Mouse (Mus musculus) E14TG2a.4 (cell line): Measurements from ENCODE around the gene Pcsk6.
"Not testable (repeated sequence)": the region's sequence is repeated elsewhere in the genome, so short reads cannot be mapped to it uniquely, and the experiment has no call there.

ENCODE experiments used
- H3K27me3 ChIP-seq: 2 replicates; pipeline ENCODE4 v1.6.1; 2014; ENCODE audit warnings: low read length, control low read depth; ENCODE audit not compliant: insufficient read depth
- H3K36me3 ChIP-seq: 2 replicates; pipeline ENCODE4 v1.6.1; 2014; ENCODE audit warnings: low read length, control low read depth; ENCODE audit not compliant: insufficient read depth
- H3K4me1 ChIP-seq: replicated peaks from 2 replicates; pipeline ENCODE4 v1.6.1; 2014; ENCODE audit warnings: low read depth, low read length, control low read depth
- H3K4me3 ChIP-seq: replicated peaks from 2 replicates; pipeline ENCODE4 v1.5.1; 2014; ENCODE audit warnings: mild to moderate bottlenecking, low read length
- H3K9me3 ChIP-seq: 2 replicates; pipeline ENCODE4 v1.6.1; 2014; ENCODE audit warnings: low read length, control low read depth
- CTCF ChIP-seq: conservative IDR thresholded peaks from 2 replicates; pipeline ENCODE4 v1.5.1; 2014; ENCODE audit warnings: low read length
- NANOG ChIP-seq: IDR thresholded peaks from 2 replicates; pipeline ENCODE4 v1.6.1; 2014; ENCODE audit warnings: borderline replicate concordance, low read length, mixed read lengths
- POU5F1 ChIP-seq: IDR thresholded peaks from 2 replicates; pipeline ENCODE4 v1.6.1; 2014; ENCODE audit warnings: low read length, borderline replicate concordance

Pcsk6 gene

GRCm38 (mm10) chr7:65861591-65862472 is at the start of gene Pcsk6:
TSS of gene Pcsk6 (plus strand) at chr7:65861734.
- TF ChIP-seq NANOG, result no peak
- TF ChIP-seq CTCF, result no peak; the same call in 1 of the 2 replicates
- no peak for TF ChIP-seq POU5F1
- H3K4me1 ChIP-seq, result peaks cover 52% of the 10 kb centered on the region
- H3K36me3 ChIP-seq, result no peaks in the 10 kb centered on the region

DNA sequence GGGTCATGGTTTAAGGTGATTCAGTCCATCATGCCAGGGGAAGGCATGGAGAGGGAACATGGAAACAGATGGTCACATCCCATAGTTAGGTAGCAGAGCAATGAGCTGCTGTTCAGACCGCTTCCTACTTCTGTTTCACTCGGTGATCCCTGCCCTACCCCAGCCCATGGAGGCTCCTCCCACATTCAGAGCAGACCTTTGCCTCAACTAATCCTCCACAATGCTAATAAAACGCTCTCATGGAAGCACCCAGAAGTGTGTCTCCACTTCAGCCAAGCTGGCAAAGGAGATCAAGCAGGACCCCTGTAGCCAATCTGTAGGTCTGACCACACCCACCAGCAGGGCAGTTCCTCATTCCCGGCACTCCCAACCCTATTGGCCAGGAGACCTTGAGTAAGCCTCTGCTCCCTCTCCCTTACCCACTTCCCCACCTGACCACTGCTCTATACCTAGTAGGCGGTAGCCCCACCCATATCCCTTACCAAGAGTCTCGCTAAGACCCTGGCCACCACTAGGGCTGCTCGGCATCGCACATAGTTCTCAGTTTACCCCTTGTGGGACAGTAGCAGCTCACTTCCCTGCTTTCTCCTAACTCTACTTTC is 47.8 kb upstream of the Pcsk6 start:
- Histone ChIP-seq H3K36me3 (no peaks in the 10 kb centered on the region), H3K4me1 (no peaks in the 10 kb centered on the region), H3K4me3 (no peak overlapping the region), H3K9me3 (peaks cover 34% of the 10 kb centered on the region), H3K27me3 (no peaks in the 10 kb centered on the region)
- TF ChIP-seq NANOG (no peak), POU5F1 (no peak), CTCF (no peak)

More at GRCm38 (mm10) chr7:65861591-65862472, at the start of gene Pcsk6:
- Histone ChIP-seq H3K27me3 (peaks cover 45% of the 10 kb centered on the region), H3K4me3 (peak within 1 kb of the TSS; percentile 87), H3K9me3 (no peaks in the 10 kb centered on the region)

DNA sequence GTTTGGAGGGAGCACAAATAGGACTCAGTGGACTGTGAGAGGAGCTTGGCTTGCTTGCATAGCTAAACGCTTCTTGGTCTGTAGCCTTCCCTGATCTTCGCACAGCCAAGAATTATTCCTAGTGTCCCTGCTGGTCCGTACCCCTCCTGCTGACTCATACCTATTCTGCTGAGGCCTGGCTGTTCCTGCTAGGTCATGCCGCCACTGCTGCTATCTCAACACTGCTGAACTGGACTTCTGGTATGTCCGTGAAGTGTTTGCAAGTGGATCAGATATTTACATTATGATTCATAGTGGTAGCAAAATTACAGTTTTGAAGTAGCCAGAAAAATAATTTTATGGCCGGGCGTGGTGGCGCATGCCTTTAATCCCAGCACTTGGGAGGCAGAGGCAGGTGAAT is 44.0 kb upstream of the Pcsk6 start:
- H3K36me3 ChIP-seq, result no peaks in the 10 kb centered on the region
- H3K27me3 ChIP-seq, result no peaks in the 10 kb centered on the region
- H3K4me1 ChIP-seq, result no peaks in the 10 kb centered on the region
- TF ChIP-seq CTCF (no peak), NANOG (no peak), POU5F1 (no peak)
- no peak overlapping the region for H3K4me3 ChIP-seq
- peaks cover 34% of the 10 kb centered on the region for H3K9me3 ChIP-seq

GRCm38 (mm10) chr7:65820391-65820790 is 41.1 kb upstream of the Pcsk6 start:
- Histone ChIP-seq H3K36me3 (no peaks in the 10 kb centered on the region), H3K27me3 (no peaks in the 10 kb centered on the region), H3K9me3 (peaks cover 16% of the 10 kb centered on the region), H3K4me1 (no peaks in the 10 kb centered on the region), H3K4me3 (no peak overlapping the region)
- TF ChIP-seq CTCF (no peak), NANOG (no peak), POU5F1 (no peak)

DNA sequence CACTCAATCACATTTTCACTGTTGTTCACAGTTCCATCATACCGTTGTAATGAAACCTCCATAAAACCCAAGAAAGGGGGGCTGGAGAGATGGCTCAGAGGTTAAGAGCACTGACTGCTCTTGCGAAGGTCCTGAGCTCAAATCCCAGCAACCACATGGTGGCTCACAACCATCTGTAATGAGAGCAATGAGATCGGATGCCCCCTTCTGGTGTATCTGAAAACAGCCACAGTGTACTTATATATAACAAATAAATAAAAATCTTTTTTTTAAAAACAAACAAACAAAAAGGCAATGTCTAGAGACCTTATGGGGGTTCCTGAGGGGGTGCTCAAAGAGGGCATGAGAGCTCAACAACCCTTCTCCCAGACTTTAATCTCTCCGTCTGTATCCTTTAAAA is 39.6 kb upstream of the Pcsk6 start:
- H3K9me3 ChIP-seq, result peaks cover 21% of the 10 kb centered on the region
- not testable (repeated sequence) for H3K4me3 ChIP-seq, H3K27me3 ChIP-seq, H3K4me1 ChIP-seq, H3K36me3 ChIP-seq

DNA sequence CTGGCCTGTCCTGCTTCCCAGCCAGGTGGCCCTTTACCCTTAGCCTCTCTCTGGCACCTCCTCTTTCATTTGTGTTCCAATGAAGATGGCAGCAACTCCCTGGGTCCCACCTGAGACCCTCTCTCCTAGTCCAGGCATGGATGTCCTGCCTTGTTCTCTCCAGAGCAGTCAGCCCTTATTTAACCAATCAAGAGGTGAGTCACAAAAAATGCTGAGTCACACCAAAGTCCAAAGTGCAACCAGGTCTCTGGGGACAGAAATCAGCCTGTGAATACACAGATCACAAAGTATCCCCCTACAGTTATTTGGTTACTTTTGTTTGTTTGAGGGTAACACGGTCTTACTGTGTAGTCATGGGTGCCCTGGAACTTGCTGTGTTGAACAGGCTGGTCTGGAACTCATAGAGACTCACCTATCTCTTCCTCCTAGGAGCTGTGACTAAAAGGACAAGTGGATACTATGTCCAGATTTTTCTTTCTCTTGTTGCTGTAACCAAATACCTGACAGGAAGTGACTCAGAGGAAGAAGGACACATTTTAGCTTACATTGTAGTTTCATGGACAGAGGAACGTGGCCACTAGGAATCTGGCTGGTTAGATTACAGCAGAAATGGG is 38.9 kb upstream of the Pcsk6 start:
- Histone ChIP-seq H3K36me3 (no peaks in the 10 kb centered on the region), H3K4me3 (no peak overlapping the region), H3K9me3 (peaks cover 17% of the 10 kb centered on the region), H3K27me3 (no peaks in the 10 kb centered on the region), H3K4me1 (no peaks in the 10 kb centered on the region)
- TF ChIP-seq NANOG (no peak), CTCF (no peak), POU5F1 (no peak)

- peaks cover 6% of the 10 kb centered on the region; the same call in 1 of the 2 replicates for H3K9me3 ChIP-seq
- no peaks in the 10 kb centered on the region for H3K36me3 ChIP-seq
- no peak for TF ChIP-seq POU5F1
- no peak for TF ChIP-seq CTCF
- TF ChIP-seq NANOG, result no peak
- H3K4me3 ChIP-seq, result no peak overlapping the region
- peaks cover 17% of the 10 kb centered on the region for H3K4me1 ChIP-seq
- H3K27me3 ChIP-seq, result no peaks in the 10 kb centered on the region
Observed at GRCm38 (mm10) chr7:65839756-65840155, 21.8 kb upstream of the Pcsk6 start.

GRCm38 (mm10) chr7:65843210-65843609 is 18.3 kb upstream of the Pcsk6 start:
- peaks cover 37% of the 10 kb centered on the region for H3K4me1 ChIP-seq
- H3K36me3 ChIP-seq, result no peaks in the 10 kb centered on the region
- peaks cover 6% of the 10 kb centered on the region; the same call in 1 of the 2 replicates for H3K9me3 ChIP-seq
- no peaks in the 10 kb centered on the region for H3K27me3 ChIP-seq
- TF ChIP-seq CTCF (peak; percentile 79), NANOG (no peak)
- H3K4me3 ChIP-seq, result no peak overlapping the region

DNA sequence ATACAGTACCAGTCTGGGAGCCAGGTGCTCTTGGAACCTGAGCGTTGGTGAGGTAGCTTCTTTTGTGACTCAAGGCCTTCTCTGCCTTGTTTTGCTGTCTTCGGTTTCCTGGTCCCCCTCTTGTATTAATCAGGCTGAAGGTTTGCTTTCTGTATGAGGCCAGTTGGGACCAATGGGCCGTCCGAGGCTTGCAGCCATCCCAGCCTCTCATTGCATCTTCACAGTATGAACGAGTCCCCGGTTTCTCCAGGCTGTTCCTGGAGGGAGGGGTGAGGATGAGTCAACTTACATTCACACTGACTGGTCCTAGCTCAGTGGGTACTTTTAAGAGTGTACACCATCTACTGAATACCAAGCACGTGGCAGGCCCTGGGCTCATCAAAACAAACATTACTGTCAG is 553 bp upstream of the Pcsk6 start:
- no peak for TF ChIP-seq POU5F1
- no peak for TF ChIP-seq NANOG
- Histone ChIP-seq H3K27me3 (peaks cover 50% of the 10 kb centered on the region), H3K9me3 (no peaks in the 10 kb centered on the region)

More for the DNA sequence above, 553 bp upstream of the Pcsk6 start:
- Histone ChIP-seq H3K4me1 (peaks cover 45% of the 10 kb centered on the region), H3K36me3 (no peaks in the 10 kb centered on the region), H3K4me3 (peak overlapping the region; percentile 87)
